Mouse (Mus musculus): ENCODE measurements at regions not wholly inside any gene's neighbourhood (a gene's known extent, or its start where the extent isn't known, plus 50 kb on each side); places are given as distances from the start of the nearest gene placed in this dataset.

DNA sequence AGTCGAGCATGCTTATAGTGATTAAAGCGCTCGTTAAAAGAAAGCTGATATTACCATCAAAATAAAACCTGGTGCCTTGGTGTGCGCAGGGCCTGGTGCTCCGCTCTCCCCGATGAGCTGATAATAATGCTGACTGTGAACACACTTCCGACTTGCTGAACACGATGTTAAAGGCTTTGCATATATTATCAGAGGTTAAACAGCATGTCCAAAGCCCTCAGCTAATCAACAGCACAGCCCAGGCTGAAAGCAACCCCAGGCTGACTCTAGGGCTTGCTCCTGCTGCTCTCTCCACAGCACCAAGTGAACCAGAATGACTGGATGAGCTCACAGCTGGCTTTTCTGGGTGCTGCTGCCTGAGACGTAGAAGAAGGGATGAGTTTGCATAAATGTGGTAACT, 238.2 kb upstream of the 1700012A03Rik start:
- TF ChIP-seq POLR2A (IDR thresholded peaks at IDR 0.05; ENCODE audit: low read depth, low read length) (no peak), CTCF (IDR thresholded peaks at IDR 0.05; ENCODE audit: extremely low read depth, insufficient read length, insufficient replicate concordance, low read depth, low read length) (no peak)
